Mouse (Mus musculus) spleen, postnatal 14 days (tissue): ENCODE measurements at regions not wholly inside any gene's neighbourhood (a gene's known extent, or its start where the extent isn't known, plus 50 kb on each side); places are given as distances from the start of the nearest gene placed in this dataset.

Experiments
- DNase-seq, 2 experiments: peaks; one replicate each; pipeline ENCODE4 v3.0.0; 2021 to 2022; ENCODE audit warnings: low spot score in 2 of 2

DNA sequence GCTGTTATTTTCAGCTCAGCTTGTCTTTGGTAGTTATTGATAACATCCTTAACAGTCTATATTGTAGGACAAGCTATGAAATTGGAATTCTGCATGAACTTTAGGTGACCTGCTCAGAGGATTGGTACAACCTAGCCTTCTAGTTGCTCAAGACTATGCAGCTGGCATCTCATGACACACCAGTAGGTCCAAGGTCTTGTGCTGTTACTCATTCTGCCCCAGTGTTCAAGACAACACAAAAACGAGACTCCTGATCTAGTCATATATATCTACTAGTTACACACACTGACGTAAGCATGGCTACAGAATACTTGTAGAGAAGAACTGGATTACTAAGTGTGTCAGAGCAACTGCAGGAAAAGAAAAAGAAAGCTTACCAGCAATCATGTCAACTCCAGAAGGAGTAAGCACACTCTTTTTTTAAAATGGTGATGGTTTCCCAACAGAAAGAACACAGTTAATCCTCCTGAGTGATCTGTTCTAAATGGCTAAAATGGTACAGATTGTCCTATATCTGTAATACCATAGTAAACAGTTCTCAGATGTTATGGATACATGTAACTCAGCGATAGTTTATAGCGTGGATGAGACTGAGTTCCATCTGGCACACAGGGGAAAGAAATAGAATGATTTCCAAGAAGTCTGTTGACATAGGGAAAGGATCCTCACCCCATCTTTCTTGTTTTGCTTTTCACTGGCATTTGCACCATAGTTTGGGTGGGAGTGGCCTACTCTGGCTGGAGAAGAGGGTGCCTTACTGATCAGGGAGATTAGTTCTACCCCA, 85.4 kb upstream of the Gm11146 start:
- DNase-seq: no peak

DNA sequence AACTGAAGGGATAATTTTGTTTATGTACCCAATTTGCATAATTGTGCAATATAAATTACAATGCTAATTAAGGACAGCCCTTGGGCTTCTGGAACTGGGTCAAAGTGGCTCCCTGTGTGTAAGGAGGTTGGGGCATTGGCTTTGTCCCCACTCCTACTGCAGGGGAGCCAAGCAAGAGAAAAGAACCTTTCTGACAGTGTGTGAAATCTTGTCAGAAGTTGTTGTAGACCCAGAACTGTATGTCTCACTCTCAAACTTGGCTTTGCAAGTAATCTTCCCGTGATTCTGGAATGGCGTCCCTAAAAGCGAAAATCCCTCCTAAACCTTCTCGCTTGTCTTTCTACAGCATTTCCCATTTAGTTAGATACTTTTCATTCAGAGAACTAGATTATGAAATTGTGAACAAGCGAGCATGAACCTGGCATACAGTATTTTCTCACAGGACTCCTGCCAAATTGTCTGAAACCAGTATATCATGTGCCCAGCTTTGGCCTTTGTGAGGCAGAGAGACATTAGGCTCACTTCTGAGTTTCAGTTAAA, 83.8 kb upstream of the Gm11146 start:
- DNase-seq: no peak

GRCm38 (mm10) chr16:77684521-77684920, 82.6 kb upstream of the Gm11146 start:
- DNase-seq: no peak

GRCm38 (mm10) chr16:77679234-77679633, 77.3 kb upstream of the Gm11146 start:
- no peak for DNase-seq

- DNase-seq: no peak
Measured at GRCm38 (mm10) chr16:77676805-77677204, 74.9 kb upstream of the Gm11146 start.

DNA sequence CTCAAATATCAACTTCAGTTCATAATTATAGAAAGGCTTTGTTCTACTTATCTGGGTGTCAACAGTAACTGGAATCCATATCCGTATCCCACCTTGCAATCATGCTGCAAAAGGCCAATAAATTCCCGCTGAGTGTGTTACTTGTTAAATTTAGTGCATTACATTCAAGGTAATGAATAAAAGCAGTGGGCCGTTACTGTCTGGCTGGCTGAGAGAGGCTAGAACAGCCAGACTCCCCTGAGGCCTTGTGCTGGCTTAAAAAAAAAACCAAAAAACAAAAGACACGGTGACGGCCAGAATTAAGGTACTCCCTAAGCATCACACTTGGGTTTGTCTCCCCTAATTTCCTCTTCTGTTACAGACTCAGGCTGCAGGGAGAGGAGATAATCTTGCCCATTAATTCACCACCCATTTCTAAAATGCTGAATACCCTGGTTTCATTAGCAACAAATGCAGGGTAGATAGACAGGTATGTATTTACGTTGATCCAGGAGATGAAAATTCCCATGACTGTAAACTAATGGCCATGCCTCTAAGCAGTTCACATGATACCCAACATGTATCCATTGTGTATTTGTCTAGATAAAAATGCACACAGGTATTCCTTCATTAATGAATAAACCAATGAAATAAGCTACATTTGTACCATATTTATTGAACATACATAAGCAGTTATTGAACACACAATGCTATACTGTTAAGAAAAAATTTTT, 74.1 kb upstream of the Gm11146 start:
- no peak for DNase-seq

DNA sequence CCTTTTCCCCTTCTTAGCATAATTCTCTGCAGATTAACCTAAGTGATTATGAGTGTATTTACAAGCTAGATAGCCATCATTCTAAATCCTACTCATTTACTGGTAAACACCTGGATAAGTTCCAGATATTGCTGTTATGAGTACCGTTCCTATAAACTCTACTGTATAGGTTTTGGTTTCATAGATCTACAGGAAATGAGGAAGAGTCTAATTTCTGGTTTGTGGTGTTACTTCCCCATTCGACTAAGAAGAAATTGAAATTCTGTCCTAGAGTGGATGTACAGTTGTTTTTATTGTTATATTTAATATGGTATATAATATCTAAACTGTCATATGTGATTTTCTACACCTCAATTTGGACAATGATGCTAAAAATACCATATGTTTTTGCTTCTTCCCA, 69.4 kb upstream of the Gm11146 start:
- DNase-seq: no peak

GRCm38 (mm10) chr16:77665781-77666180, 63.9 kb upstream of the Gm11146 start:
- no peak for DNase-seq

- DNase-seq: no peak
Measured at GRCm38 (mm10) chr16:77662107-77662518, 60.2 kb upstream of the Gm11146 start.

GRCm38 (mm10) chr16:77653306-77653705, 51.4 kb upstream of the Gm11146 start:
- DNase-seq: no peak
